Mouse (Mus musculus) adrenal gland, postnatal 14 days (tissue): ENCODE results near the gene Ube4b. TPM values are rescaled to one million over a fixed set of nuclear protein-coding genes. Genes with fewer than 3 reads are reported as not detected.

Source experiments
- DNase-seq: peaks from one replicate; pipeline ENCODE4 v3.0.0; 2021; ENCODE audit warnings: mixed read lengths
- total RNA-seq: library from RNA; stranded (reverse); gene quantifications from 2 replicates; pipeline ENCODE4 v1.2.3, GENCODE M21; 2021

The Ube4b gene
- total RNA-seq, 1 experiment from 2014 or later: 63.8 TPM

DNA sequence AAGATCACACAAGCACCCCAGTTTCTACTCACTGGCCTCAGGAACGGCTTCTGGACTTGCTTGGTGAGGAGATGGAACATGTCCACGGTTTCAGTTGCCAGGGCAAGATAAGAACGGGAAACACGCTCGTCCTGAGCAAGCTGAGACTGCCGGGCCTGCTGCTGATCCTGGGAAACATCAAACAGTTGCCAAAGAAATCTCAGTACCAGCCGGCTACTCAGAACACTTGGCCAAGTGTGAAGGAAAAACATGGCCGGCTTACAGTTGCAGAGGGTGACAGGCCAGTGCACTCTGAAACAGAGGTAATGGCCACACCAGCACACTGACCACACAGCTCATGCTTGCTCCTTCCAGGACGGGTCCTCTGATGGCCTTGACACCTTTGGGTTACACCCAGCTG is 89.2 kb downstream of the Ube4b start:
- DNase-seq: no peak

DNA sequence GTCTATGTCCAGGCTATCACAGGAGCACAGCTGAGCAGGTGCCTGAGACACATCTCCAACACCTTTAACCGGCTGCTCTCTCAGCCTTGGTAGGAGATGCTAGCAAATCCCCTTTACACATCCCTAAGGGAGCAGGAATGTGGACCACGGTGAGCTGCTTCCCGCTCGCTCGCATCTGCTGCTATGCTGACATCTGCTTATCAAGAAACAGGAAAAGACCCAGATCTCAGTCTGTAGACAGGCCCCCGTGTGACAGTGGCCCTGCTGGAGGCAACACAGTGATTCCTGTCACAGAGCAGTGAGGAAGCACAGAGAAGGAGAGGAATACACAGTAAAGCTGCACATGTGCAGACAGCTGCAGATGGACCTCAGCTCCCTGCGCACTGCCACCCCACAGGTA is 90.2 kb downstream of the Ube4b start:
- DNase-seq: no peak

- no peak for DNase-seq
Measured at GRCm38 (mm10) chr4:149334881-149335280, 91.7 kb downstream of the Ube4b start.

GRCm38 (mm10) chr4:149332726-149333125 is 93.8 kb downstream of the Ube4b start:
- no peak for DNase-seq

DNA sequence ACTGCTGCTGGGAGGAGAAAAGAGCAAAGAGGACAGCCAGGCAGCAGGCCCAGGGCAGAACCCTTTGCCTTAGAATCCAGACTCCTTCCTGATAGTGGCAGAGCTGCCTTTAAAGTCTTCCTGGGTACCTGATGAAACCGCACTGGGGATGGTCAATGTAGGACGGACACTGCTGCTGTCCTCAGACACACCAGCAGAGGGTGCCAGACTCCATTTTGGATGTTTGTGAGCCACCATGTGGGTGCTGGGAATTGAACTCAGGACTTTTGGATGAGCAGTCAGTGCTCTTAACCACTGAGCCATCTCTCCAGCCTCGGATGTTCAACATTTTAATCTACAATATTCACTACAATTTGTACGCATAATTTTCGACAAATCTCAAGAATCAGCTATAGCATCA is 96.1 kb downstream of the Ube4b start:
- no peak for DNase-seq

DNA sequence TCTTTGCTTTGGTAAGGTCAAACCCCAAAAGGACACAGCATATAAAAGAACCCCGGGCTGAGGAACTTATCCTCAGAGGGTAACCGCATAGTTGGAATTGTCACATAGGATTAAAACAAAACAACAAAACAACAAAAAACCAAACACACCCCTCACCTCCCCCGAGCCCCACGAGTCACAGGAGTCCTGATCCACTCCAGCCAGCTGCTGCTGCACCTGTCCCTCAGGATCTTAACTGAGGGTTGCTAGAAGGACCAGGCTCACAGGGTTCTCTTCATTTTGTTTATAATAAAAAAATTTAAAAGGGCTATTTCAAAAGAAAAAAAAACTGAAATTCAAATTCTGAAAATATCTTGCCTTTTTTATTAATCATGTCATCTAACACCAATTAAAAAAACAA is 97.8 kb downstream of the Ube4b start:
- DNase-seq: no peak

DNA sequence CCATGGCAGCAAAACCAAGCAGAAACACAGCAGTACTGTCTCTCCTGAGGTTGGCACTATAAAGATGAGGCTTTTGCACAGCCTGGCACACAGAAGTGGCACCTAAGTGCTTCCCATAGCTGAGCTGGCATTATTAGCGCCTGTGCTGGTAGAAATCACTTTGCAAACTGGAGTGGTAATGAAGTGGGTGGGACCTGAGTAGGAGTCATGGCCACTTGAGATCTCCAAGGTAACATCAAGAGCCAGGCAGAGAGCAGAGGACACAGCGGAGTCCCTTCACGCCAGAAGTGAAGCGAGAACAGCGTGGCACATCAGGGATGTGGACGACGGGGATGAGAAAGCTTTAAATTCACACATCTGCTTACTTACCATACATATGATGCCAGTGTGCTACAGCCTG is 99.3 kb downstream of the Ube4b start:
- DNase-seq: no peak

DNA sequence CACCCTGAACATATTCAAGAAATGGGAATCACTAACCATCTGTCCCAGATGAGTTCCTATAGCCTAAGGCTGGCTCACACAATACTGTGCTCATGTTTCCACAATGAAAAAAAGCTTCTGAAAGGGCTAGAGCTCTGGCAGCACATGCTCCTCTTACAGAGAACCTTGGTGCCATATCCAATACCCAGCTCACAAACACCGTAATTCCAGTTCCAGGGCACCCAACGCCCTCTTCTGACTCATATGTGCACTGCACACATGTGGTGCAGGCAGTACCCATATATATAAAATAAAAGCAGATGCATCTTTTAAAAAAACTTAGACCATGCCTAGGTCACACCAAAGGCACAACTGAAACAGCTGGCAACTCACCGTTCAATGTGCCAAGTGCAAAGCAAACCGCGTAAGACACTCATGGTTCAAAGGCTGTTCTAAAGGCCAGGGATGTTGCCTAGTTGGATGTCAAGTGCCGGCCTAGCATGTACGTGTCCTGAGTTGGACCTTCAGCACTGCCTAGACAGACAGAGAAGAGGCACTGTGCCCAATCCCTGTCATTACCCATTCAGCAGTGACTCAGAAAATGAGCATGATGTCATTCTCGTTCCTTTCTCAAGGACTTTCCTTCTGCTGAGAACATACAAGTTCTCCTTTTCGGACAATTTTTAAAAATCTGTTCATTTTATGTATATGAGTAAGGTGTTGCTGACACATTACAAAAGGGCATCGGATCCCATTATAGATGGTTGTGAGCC is 101.0 kb downstream of the Ube4b start:
- peak; percentile 83 for DNase-seq

- DNase-seq: no peak
Measured at GRCm38 (mm10) chr4:149323730-149324129, 102.8 kb downstream of the Ube4b start.

DNA sequence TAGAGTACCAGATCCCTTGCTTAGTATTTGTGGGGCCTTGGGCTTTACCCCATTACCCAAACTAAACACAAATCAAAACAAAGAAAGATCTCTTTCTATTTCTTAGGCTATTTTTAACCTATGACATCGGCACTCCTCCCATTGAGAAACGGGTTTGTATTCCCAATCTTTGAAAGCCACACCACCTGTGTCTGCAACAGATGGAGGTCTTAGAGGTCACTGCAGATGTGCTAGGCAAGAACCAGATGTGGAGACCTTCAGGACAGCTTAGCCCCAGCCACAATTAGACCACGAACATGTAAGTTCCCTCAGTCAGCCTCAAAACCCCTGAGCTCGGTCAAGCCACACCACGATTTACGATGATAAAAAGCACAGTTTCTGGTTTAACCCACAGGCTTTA is 103.8 kb downstream of the Ube4b start:
- DNase-seq: no peak

DNA sequence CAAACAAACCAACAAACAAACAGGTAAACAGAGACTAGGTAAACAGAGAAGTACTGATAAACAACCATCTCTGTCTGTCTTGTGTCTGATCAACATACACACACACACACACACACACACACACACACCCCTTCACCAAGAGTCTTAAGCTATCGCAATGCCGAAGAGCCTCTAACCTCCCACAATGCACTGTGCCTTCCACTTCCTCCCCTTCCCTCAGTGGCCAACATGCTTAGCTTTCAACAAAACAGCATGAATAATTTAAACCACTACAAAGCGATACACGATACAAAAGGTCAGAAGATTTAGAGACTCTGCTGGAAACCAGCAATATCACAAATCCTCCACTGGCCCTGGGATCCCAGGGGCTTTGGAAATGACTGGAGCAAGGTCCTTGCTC is 104.3 kb downstream of the Ube4b start:
- no peak for DNase-seq

DNA sequence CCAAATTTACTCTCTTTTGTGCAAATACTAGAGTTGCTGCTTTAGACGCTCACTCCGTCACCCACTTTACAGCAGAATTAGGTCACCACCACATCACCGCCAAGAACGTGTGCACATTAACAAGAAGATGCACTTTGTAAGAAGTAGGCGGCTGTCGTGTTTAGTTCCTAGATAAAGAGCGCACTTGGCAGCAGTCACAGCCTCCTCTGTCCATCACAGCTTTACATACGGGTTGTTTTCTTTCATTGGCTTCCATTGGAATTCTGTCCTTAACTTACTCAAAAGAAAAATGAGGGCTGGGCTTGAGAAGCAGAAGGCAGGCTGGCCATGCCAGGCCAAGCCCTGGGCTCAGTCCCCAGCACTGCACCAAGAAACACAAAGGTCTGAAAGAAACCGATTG is 107.5 kb downstream of the Ube4b start:
- no peak for DNase-seq

DNA sequence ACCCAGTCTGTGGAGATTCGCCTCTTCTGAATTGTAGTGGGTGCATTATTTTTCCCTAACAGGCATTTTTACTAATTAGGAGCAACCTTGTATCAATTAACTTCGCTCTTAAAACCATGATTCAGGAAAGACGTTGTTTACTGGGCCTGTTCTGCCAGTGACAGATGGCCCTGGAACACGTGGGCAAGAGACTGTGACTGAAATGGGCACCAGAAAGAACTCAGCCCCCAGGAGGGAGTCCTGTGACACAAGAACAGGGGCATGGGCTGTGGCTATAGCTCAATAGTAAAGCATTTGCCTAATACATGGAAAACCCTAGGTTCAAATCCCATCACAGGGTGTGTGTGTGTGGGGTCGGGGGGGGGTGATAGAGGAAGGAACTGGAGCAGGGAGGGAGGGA is 109.2 kb downstream of the Ube4b start:
- no peak for DNase-seq

DNA sequence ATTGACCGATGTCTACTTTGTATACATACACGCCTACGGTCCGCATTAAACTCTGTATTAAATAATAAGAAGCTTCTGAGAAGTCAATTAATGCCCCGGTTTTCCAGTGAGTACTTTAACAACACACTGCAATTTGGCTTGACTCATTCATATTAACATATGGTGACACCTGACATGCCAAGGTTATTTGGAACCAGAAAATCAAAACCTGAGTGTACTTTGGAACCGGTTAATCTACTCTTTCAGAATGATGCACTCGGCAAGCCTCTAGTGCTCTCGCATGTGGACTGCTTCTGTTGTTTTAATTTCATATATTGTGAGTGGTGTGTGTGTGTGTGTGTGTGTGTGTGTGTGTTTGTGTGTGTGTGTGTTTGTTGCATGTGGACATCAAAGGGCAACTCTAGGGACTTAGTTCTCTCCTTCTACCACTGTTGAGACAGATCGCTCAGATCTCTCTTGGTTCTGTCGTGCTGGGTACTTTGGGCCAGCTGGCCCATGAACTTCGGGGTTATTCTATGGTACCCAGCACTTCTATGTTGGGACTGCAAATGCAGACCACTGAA is 112.2 kb downstream of the Ube4b start:
- DNase-seq: no peak

DNA sequence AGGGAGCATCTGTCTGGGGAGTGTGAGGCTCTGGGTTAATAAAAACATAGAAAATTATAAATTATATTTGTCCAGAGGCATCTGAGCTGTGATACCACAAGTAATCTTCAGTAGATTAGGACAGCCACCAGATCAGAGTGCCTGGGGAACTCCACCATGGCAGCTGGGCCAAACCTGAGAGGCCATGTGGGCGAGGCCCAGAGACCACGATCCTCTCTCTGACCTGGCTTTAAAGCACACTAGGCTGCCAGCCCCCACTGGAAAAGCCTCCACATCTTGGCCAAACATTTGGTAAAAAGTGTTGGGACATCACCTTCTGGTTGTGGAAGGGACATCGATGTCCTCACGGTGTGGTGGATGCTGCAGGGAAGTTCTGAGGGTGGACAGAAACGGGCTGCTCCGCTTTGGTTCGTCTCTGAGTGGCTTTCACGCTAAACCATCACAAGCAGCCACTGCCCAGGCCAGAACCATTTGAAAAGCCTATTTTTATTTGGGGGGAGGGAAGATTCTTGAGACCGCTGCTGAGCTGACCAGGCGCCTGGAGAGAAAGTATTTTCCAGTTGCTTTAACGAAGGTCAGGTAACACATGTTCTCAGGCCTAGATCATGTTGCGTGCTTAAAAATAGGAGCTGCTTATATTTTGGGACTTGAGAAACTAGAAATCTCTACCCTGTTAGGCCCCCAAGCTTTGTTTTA is 112.8 kb downstream of the Ube4b start:
- DNase-seq: no peak

- no peak for DNase-seq
Measured at GRCm38 (mm10) chr4:149311996-149312395, 114.6 kb downstream of the Ube4b start.

- DNase-seq: no peak
Measured at GRCm38 (mm10) chr4:149308491-149308820, 118.1 kb downstream of the Ube4b start.

DNA sequence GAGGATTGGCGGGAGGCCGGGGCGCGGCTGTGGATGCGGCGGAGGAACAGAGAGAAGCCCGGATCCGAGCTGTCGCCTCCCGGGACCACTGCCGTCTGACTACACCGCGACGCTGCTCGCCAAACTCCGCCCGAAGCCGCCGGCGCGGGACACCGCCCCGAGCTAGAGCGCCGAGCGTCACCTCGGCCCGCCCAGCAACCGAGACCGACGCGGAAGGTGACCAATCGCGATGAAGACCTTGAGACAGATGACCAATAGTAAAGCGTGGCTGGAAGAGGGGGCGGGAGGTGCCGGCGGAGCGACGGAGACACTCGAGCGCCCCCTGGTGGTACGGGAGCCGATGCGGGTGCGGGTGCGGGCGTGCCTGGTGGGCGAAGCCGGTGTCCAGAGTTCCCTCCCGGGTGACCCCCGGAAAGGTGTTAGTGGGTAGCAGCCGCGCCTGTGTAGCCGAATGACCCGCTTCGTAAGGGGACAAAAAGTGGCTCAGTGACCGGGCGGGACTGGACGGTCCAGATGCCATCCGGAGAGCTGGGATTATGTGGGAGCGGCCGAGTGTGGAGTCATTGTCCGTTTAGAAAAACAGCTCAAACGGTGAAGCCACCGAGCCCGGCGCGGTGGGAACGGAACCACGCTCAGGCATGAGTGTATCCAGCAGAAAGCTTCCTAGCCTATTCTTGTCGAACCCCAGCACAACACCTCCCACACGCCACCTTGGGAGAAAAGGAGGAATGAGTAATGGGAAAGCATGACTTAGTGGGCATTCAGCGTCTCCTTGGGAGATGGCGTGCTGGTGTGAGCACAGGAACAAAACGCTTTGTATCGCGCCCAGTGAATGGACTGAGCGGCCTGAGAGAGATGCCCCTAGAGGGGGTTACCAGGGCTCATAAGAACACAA is 118.7 kb downstream of the Ube4b start, which contains the start of gene Kif1b:
Gene Kif1b, minus strand, starts transcription at position 98 of the 895 bp plus-strand sequence.
- DNase-seq: peak; percentile 99

DNA sequence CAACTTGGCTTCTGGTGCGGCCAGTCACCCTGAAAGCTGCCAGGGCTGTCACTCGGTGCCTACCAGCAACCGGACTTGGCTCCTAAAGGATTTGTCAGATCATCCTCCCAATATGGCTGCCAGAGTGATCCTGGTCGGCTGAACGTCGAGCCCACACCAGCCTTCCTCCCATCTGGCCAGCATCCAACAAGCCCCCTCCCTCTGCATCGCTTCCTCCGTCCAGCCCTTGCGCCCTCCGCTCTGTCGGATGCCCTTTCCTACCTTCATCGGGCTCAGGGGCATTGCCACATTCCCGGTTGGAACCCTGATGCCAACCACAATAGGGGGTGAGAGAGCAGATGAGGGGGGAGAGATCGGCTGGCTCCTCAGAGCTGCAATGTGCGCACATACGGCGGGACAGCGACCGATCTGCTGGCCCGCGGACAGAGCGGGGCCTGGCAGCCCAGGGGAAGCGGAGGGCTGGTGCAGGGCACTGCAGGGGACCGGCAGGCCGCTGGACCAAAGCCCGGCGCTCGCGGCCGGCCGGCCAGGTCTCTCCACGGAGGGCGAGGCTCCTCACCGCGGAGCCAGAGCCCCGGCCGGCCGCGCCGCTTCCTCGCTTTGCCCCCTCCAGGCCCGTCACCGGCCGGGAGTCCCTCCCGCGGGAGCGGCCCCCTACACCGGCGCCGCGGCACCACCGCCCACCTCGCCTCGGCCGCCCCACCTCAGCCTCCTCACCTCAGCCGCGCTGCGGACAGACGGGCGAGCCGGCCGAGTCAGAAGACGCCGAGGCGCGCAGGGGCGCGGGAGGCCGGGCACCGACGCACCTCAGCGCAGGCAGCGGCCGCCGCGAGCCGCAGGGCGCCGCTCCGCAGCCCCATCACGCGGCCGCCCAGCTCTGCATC is 119.6 kb downstream of the Ube4b start:
- DNase-seq: peak; percentile 95

GRCm38 (mm10) chr4:149305761-149306711 is 120.5 kb downstream of the Ube4b start:
- peak; percentile 22 for DNase-seq
